Mouse (Mus musculus): ENCODE measurements around the gene Adamts12. TPM values are rescaled to one million over a fixed set of nuclear protein-coding genes. Genes with fewer than 3 reads are reported as not detected.
A peak's percentile ranks its signal among the peaks of the same experiment; 100 is the strongest.

Gene Adamts12
- polyA plus RNA-seq, 1 experiment from 2014 or later, result 4.8 TPM

- Histone ChIP-seq H3K27ac (no peak overlapping the region), H3K4me2 (replicated peaks) (no peak overlapping the region)
- no peak for ATAC-seq (ENCODE audit: low FRiP score, low read depth)
These were observed 53.8 kb downstream of the Adamts12 start for GRCm38 (mm10) chr15:11118371-11118770.

GRCm38 (mm10) chr15:11121721-11122120, 57.1 kb downstream of the Adamts12 start:
- Histone ChIP-seq H3K9me3 (no peaks in the 10 kb centered on the region), H3K4me3 (no peak overlapping the region), H3K27ac (no peak overlapping the region), H3K4me2 (replicated peaks) (no peak overlapping the region), H3K27me3 (no peaks in the 10 kb centered on the region), H3K4me1 (0 out of 2 replicates have a peak, but pooled peaks cover 5% of the 10 kb centered on the region), H3K36me3 (no peaks in the 10 kb centered on the region), H3K9ac (no peak overlapping the region)
- no peak for ATAC-seq (ENCODE audit: low FRiP score, low read depth)
- WGBS, result 38% methylated on average over 1 of the region's 1 CpGs

More at GRCm38 (mm10) chr15:11118371-11118770, 53.8 kb downstream of the Adamts12 start:
- Histone ChIP-seq H3K4me1 (peaks cover 5% of the 10 kb centered on the region; the same call in 1 of the 2 replicates), H3K27me3 (no peaks in the 10 kb centered on the region), H3K9me3 (no peaks in the 10 kb centered on the region), H3K36me3 (no peaks in the 10 kb centered on the region), H3K4me3 (no peak overlapping the region), H3K9ac (no peak overlapping the region)

- H3K4me2 ChIP-seq (replicated peaks), result no peak overlapping the region
- no peak overlapping the region for H3K4me3 ChIP-seq
- no peak for ATAC-seq (ENCODE audit: low FRiP score, low read depth)
- H3K27me3 ChIP-seq, result no peaks in the 10 kb centered on the region
- H3K36me3 ChIP-seq, result no peaks in the 10 kb centered on the region
- H3K9me3 ChIP-seq, result no peaks in the 10 kb centered on the region
- 0 out of 2 replicates have a peak, but pooled peaks cover 8% of the 10 kb centered on the region for H3K4me1 ChIP-seq
- H3K9ac ChIP-seq, result no peak overlapping the region
- no peak overlapping the region for H3K27ac ChIP-seq
These were observed 60.8 kb downstream of the Adamts12 start for GRCm38 (mm10) chr15:11125361-11125760.

GRCm38 (mm10) chr15:11128457-11128856, 63.9 kb downstream of the Adamts12 start:
- Histone ChIP-seq H3K4me3 (no peak overlapping the region), H3K9ac (no peak overlapping the region), H3K4me2 (replicated peaks) (no peak overlapping the region), H3K27ac (no peak overlapping the region), H3K9me3 (no peaks in the 10 kb centered on the region), H3K27me3 (no peaks in the 10 kb centered on the region), H3K36me3 (no peaks in the 10 kb centered on the region), H3K4me1 (0 out of 2 replicates have a peak, but pooled peaks cover 3% of the 10 kb centered on the region)
- 50% methylated on average over 6 of the region's 6 CpGs for WGBS
- ATAC-seq (ENCODE audit: low FRiP score, low read depth), result no peak

GRCm38 (mm10) chr15:11132586-11133558, 68.3 kb downstream of the Adamts12 start:
- no peak for ATAC-seq (ENCODE audit: low FRiP score, low read depth)
- Histone ChIP-seq H3K27ac (no peak overlapping the region), H3K9me3 (no peaks in the 10 kb centered on the region), H3K4me3 (no peak overlapping the region), H3K4me2 (replicated peaks) (no peak overlapping the region), H3K4me1 (0 out of 2 replicates have a peak, but pooled peaks cover 10% of the 10 kb centered on the region), H3K27me3 (no peaks in the 10 kb centered on the region), H3K36me3 (no peaks in the 10 kb centered on the region), H3K9ac (no peak overlapping the region)
- 88% methylated on average over 5 of the region's 5 CpGs for WGBS

GRCm38 (mm10) chr15:11145581-11145980, 81.0 kb downstream of the Adamts12 start:
- H3K9ac ChIP-seq, result no peak overlapping the region
- no peak for ATAC-seq (ENCODE audit: low FRiP score, low read depth)
- H3K4me3 ChIP-seq, result no peak overlapping the region
- no peak overlapping the region for H3K4me2 ChIP-seq (replicated peaks)
- no peaks in the 10 kb centered on the region for H3K4me1 ChIP-seq
- peaks cover 3% of the 10 kb centered on the region; the same call in 1 of the 2 replicates for H3K9me3 ChIP-seq
- no peaks in the 10 kb centered on the region for H3K36me3 ChIP-seq
- no peaks in the 10 kb centered on the region for H3K27me3 ChIP-seq
- WGBS, result 56% methylated on average over 3 of the region's 3 CpGs
- no peak overlapping the region for H3K27ac ChIP-seq

DNA sequence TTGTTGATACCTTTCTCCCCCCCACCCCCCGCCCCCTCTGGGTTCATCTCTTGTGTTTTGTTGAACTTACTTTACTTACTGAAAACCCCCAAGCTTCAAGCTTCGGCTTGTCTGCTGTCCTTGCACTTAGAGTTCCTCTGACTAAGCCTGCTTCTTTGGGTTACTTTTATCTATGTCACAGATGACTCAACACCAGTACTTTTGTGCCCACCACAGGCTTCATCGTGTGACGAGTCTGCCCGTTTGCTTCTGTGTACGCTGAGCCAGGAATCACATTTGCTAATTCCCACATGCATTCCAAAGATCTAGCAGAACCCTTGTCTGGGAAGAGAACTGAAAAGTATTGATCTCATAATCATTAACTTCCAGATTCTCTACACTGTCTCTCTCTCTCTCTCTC, 94.8 kb downstream of the Adamts12 start:
- Histone ChIP-seq H3K4me2 (replicated peaks) (no peak overlapping the region), H3K27ac (no peak overlapping the region), H3K9me3 (no peaks in the 10 kb centered on the region), H3K4me1 (0 out of 2 replicates have a peak, but pooled peaks cover 3% of the 10 kb centered on the region), H3K36me3 (no peaks in the 10 kb centered on the region), H3K9ac (no peak overlapping the region), H3K27me3 (no peaks in the 10 kb centered on the region), H3K4me3 (no peak overlapping the region)
- WGBS, result 79% methylated on average over 6 of the region's 6 CpGs
- no peak for ATAC-seq (ENCODE audit: low FRiP score, low read depth)

DNA sequence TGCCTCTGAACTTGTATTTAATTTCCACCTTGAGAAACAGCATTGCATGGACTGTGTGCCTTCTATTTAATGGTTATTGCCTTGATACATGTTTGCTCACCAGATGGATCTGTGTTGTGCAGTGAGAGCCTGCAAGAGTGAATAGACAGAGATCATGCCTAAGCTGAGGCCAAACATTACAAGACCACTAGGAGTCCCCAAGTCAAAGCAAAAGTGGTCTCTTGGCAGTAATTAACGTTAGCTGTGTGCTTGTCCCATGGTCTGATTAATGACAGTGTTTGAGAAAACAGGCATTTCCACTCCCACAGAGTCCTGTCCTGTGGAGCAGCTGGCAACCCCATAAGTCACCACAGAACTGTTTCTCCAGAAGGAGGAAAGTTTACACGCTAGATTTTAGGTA, 96.2 kb downstream of the Adamts12 start:
- WGBS, result 15% methylated on average over 2 of the region's 2 CpGs

DNA sequence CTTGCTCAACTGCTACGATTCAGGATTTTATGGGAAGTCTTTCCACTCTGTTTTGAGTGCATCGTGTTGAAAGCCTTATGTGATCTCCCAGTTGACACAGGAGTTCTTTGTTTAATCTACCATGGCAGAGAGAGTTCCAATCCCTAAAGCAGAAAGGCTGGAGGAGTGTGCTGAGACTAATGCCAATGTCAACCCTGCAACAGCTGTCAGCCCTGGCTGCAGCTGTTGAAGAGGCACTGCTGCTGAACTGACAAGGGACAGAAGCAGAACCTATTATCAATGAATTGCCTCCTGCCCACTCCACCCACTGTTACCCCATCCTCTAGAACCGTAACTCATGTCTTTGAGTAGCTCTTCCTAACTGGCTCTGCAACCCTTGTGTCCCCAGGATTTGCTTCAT, 101.3 kb downstream of the Adamts12 start:
- H3K9me3 ChIP-seq, result no peaks in the 10 kb centered on the region
- no peak overlapping the region for H3K9ac ChIP-seq
- no peak overlapping the region for H3K27ac ChIP-seq
- H3K27me3 ChIP-seq, result no peaks in the 10 kb centered on the region
- peak; percentile 59; the same call in 1 of the 2 replicates for ATAC-seq (ENCODE audit: low FRiP score, low read depth)
- H3K36me3 ChIP-seq, result no peaks in the 10 kb centered on the region
- H3K4me1 ChIP-seq, result 0 out of 2 replicates have a peak, but pooled peaks cover 3% of the 10 kb centered on the region
- no peak overlapping the region for H3K4me2 ChIP-seq (replicated peaks)
- WGBS, result 48% methylated on average over 3 of the region's 3 CpGs
- no peak overlapping the region for H3K4me3 ChIP-seq

More for the DNA sequence above, 96.2 kb downstream of the Adamts12 start:
- no peak overlapping the region for H3K4me2 ChIP-seq (replicated peaks)
- H3K9ac ChIP-seq, result no peak overlapping the region
- no peak for ATAC-seq (ENCODE audit: low FRiP score, low read depth)
- no peaks in the 10 kb centered on the region for H3K9me3 ChIP-seq
- H3K4me3 ChIP-seq, result no peak overlapping the region
- H3K36me3 ChIP-seq, result no peaks in the 10 kb centered on the region
- H3K27me3 ChIP-seq, result no peaks in the 10 kb centered on the region
- H3K27ac ChIP-seq, result no peak overlapping the region
- H3K4me1 ChIP-seq, result 0 out of 2 replicates have a peak, but pooled peaks cover 4% of the 10 kb centered on the region

DNA sequence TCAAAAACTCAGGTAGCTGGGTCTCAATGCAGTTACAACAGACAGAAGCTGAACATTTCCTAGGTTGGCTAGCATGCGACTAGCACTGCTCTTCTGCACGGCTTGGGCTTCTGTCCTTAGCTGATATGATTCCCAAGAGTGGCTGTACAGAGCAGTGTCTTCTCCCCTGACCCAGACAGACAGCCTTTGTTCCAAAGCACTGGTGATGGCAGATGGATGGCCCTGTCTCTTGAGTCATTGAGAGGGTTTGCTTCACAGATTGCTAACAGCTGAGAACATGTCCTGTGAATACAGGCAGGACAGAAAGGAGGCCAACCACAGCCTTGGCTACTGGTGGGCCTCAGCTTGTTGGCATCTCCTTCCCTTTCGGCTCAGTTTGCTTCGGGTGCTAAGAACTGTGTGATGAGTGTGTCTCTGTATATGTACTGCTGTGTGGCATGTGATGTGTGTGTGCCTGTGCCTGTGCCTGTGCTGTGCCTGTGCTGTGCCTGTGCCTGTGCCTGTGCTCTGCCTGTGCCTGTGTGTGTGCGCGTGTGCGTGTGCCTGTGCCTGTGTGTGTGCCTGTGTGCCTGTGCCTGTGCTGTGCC, 109.4 kb downstream of the Adamts12 start:
- H3K27ac ChIP-seq, result no peak overlapping the region
- H3K4me2 ChIP-seq (replicated peaks), result no peak overlapping the region
- H3K27me3 ChIP-seq, result no peaks in the 10 kb centered on the region
- ATAC-seq (ENCODE audit: low FRiP score, low read depth), result no peak
- peaks cover 3% of the 10 kb centered on the region; the same call in 1 of the 2 replicates for H3K9me3 ChIP-seq
- no peaks in the 10 kb centered on the region for H3K36me3 ChIP-seq
- no peak overlapping the region for H3K9ac ChIP-seq
- H3K4me1 ChIP-seq, result peaks cover 23% of the 10 kb centered on the region
- WGBS, result 91% methylated on average over 7 of the region's 7 CpGs
- H3K4me3 ChIP-seq, result no peak overlapping the region

DNA sequence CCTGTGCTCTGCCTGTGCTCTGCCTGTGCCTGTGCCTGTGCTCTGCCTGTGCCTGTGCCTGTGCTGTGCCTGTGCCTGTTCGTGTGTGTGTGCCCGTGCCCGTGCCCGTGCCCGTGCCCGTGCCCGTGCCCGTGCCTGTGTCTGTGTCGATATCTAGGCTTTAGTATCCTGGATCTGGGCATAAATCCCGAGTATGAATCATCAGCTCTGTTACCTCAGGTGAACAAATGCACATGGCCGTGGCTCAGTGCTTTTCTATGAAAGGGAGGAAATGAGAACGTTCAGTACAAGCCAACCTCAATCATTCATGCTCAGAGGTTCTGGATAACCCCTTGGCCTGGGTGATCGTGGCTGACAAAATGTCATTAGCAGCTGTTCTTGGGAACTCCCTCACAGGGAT, 110.3 kb downstream of the Adamts12 start:
- Histone ChIP-seq H3K27me3 (no peaks in the 10 kb centered on the region), H3K36me3 (no peaks in the 10 kb centered on the region), H3K4me1 (peaks cover 31% of the 10 kb centered on the region), H3K4me3 (no peak overlapping the region), H3K27ac (no peak overlapping the region), H3K4me2 (replicated peaks) (no peak overlapping the region), H3K9ac (no peak overlapping the region), H3K9me3 (peaks cover 3% of the 10 kb centered on the region; the same call in 1 of the 2 replicates)
- ATAC-seq (ENCODE audit: low FRiP score, low read depth), result no peak
- WGBS, result 81% methylated on average over 13 of the region's 13 CpGs

DNA sequence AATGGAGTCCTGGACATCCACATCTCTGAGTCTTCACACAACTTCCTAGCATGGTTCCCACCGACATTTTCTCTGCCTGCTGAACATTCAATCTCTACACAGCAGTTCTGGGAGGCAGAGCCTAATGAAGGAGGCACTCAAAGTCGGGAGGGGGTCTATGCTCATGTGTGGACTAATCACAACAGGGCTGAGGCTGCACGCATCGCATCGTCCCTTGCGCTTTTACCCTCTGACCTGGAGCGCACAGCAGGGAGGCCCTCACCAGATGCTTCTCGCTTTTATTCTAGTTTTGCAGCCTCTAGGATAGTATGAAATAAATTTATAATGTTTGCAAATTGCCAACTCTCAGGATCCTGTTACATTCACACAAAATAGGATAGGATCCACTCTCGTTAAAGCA, 112.9 kb downstream of the Adamts12 start:
- Histone ChIP-seq H3K9me3 (peaks cover 3% of the 10 kb centered on the region; the same call in 1 of the 2 replicates), H3K36me3 (no peaks in the 10 kb centered on the region), H3K27me3 (no peaks in the 10 kb centered on the region), H3K4me1 (peaks cover 36% of the 10 kb centered on the region), H3K9ac (no peak overlapping the region), H3K27ac (no peak overlapping the region), H3K4me3 (no peak overlapping the region), H3K4me2 (replicated peaks) (peak overlapping the region; percentile 12; the same call in 1 of the 2 replicates)
- ATAC-seq (ENCODE audit: low FRiP score, low read depth), result peak; percentile 26; the same call in 1 of the 2 replicates
- WGBS, result 28% methylated on average over 9 of the region's 9 CpGs
